Mouse (Mus musculus): Measurements from ENCODE around the gene Tmem186.
A peak's percentile ranks its signal among the peaks of the same experiment; 100 is the strongest.

Tmem186 gene

DNA sequence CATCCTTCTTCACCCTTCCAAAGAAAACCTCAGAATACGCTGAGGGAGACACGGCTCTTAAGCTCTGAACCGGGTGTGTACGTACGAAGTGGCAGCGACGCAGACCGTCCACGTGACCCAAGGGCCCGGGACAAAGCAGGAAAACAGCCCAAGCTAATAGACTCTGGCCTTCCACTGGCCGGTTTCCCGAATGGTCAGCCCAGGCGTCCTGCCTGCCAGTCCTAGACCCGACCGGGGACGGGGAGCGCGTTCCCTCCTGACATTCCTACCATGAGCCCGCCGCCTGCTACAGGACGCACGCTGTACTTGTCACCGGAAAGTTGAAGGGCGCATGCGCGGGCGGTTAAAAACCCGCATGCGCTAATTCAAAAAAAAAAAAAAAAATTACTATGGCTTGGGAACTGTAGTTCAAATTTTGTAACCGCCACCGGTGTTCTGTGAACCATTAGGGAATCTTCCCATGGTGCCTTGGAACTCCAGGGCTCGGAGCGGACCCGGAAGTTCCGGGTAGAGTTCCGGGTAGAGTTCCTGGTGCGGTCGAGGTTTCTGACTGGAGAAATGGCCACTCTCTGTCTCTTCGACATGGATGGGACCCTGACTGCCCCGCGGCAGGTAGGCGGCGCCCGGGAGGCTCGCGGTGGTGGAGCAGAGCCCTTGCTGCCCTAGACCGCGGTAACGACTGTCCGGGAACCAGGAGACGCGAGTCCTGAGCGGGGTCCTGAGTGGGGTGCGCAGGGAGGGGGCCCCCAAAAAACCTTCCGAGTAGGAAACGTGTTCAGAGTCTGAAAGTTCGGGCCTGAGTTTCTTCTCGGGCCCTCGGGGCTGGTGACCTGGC is at the start of gene Tmem186, which contains the start of gene Pmm2:
Gene Tmem186 (minus strand): TSS at position 496 of the 835 bp plus-strand sequence.
Gene Pmm2 (plus strand): TSS at position 458 of the 835 bp plus-strand sequence.
- peak; percentile 83 for DNase-seq

DNA sequence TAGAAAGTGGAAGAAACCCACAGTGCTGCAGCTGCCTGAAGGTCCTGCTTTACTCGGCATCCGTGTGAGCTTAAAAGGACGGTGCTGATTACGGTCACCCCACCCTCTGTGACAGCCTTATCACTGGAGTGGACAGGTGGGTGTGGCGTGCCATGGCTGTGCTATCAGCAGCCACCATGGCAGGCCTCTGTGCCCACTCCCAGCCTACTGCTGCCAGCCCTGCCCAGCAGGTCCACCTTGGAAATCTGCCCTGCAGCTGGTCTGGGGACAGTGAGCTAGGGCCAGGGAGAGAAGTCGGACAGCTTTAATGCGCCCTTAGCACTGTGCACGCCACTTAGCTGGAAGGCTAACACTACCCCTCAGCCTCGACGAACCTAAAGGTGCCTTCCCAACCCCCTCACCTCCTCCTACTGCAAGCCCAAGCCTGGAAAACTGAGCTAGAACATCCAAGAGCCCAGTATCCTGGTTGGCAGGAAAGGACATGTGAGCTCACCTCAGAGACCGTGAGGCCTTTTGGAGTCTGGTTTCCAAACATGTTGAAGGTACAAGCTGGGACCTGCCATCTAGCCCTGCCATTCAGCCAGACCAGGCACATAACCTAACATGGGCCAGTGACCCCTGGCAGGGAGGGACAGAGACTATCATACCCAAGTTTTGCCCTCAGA is 49.5 kb upstream of the Tmem186 start:
- DNase-seq: no peak

DNA sequence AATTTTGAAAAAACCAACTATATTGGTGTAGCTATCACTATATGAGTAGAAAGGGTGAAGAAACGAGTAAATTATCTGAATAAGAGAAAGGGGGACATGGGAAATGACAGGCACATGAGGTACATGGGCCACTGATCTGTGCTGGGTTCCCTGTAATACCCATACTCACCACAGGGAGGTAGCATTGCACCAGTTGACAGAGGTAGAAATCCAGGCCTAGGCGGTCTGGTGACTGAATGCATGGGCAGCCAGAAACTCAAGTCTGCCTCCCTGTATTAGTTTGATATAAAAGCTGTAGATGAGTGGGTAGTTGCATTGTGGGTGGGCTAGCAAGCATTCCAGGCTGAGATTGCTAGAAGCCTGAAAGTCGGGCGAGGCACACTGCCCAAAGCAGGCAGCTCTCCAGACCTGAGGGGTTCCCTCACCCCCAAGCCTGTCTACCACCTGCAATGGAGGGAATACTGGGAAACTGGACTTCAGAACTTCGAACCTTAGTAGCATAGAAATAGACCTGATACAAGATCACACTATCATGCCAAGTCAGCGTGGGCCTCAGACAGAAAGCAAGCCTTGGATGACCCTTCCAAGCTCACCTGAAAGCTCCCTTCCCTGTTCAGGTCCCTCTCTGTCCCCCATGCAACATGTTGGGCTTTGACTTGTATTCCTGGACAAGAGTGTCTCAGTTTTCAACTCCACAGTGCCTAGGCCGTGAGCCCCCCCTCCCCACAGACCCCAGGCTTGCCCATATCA is 48.8 kb upstream of the Tmem186 start:
- DNase-seq: peak; percentile 74

DNA sequence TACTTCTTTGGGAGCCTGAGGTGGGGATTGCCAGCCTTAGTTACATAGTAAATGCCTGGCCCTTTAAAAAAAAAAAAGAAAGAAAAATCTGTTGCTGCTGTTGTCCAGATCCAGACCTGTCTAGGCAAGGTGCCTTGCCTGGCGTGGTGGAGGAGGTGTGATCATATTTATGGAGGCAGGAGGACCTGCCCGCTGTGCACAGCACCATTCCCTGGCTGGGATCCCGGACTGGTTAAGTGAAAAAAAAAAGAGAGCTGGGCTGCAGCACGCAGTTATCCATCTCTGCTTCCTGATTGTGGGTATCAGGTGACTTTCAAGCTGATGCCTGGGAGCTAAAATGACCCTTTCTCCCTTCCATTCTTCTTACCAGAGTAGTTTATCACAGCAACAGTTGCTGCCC is 47.6 kb upstream of the Tmem186 start:
- peak; percentile 54 for DNase-seq

DNA sequence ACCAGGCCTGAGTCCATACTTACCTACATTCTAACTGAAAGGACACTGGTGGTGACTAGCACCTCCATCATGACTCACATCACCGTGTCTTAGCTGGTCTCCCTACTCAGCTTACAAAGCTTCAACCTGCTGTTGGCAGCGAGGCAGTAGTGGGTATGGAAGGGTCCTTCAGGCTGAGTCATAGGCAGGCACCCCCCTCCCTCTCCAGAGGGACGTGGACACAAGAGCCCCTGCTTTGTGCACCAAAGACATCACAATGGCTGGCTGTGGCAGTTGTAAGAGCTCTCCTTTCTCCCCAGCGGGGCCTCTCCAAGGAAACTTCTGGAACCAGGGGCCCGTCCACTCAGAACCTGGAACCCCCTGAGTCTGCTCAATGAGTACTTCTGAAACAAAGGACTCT is 43.0 kb upstream of the Tmem186 start, which contains the start of gene Gm5767:
Gene Gm5767 (plus strand): TSS at position 301 of the 400 bp plus-strand sequence.
- no peak for DNase-seq

DNA sequence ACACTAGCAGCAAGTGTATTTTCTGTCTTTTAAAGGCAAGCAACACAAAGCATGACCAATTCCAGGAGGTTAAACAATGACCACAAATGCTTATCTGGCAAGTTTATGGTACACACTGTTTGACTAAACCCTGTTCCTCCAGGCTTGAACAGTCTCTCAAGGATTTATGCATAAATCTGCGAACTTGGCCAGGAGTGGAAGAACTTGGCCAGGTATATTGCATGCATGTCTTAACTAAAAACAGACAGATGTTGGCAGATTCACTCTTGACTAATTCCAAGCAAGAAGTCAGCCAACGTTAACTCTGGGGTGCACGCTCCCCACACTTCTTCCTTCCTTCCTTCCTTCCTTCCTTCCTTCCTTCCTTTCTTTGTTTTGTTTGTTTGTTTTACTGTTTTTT is 42.3 kb upstream of the Tmem186 start:
- no peak for DNase-seq

DNA sequence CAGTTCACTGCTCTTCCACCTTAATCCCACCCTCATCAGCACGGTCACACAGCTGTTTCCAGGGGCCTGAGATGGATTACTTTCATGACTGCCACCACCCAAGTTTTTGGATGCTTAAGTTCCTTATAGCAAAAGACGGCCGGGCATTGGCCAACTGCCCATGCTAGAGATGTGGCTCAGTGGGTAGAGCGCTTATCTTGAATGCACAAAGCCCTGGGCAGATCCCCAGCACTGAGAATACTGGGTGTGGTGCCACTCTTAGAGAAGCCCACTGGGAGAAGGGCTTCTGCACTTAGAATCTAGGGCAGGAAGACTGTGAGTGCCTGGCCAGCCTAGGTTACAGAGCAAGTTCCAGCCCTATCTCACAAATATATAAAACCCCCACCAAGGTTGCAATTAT is 41.2 kb upstream of the Tmem186 start:
- DNase-seq: no peak

DNA sequence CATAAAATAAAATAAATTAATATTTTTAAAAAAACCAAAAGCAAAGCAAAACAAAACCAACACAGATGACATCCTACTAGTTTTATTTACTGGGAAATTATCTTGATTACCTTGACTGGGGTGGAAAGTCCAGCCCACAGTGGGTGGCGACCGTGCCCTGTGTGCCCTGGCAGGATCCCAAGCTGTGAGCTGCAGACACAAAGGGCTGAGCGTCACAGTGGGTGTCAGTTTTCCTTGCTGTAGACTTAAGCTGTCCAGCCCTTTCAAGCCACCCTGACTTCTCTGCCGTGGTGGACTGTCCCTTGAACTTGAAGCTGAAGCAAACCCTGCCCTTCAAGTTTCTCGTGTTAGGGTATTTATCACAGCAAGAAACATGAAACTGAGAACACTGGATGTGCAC is 40.5 kb upstream of the Tmem186 start:
- DNase-seq: no peak

DNA sequence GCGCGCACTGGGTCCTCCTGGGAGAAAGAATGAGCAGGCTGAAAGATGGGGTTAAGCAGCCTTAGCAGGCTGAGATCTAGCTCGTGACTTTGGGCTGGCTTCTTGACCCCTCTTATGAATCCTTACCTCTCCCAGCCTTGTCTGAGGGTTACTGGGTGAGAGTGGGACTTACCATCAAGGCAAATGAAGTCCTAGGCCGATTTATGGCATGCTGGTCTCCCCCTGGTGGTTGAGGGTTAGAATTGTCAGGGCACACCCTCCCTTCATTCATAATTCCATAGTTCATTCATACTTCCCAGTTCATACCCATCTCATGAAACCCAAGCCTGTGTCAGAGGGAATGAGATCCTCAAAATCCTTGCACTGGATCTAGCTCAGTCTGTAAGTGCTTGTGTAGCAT is 39.3 kb upstream of the Tmem186 start:
- no peak for DNase-seq

DNA sequence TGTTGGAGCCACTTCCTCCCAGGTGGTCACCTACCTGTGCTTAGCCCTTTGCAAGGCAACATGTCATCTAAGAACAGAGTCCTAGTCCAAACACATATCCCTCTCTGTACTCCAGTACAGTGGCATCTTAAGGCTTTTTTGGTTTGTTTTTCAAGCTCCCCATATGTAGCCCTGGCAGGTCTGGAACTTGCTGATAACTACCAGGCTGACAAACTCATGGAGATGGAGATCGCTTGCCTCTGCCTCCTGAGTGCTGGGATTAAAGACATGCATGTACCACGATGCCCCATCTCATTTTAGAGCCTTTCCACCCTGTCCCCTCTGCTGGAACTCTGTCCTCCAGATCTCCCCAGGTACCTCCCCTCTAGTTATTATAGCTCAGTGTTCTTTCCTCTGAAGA is 38.7 kb upstream of the Tmem186 start:
- no peak for DNase-seq

DNA sequence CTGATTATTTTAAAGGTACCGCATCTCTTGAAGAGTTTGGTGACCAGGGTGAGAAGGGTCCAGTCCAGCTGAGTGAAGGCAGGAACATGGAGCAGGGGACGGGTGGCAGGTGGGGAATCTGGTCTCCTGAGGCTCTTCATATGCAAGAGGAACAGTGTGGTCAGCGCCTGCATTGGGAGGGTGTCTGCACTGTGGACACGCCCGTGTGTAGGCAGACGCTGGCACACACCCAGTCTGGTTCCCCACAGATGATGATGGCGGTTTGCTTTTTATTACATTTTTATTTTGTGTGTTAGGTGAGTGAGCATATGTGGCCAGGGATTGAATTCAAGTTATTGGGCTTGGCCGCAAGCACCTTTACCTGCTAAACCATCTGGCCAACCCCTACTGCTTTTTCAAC is 38.0 kb upstream of the Tmem186 start:
- no peak for DNase-seq

DNA sequence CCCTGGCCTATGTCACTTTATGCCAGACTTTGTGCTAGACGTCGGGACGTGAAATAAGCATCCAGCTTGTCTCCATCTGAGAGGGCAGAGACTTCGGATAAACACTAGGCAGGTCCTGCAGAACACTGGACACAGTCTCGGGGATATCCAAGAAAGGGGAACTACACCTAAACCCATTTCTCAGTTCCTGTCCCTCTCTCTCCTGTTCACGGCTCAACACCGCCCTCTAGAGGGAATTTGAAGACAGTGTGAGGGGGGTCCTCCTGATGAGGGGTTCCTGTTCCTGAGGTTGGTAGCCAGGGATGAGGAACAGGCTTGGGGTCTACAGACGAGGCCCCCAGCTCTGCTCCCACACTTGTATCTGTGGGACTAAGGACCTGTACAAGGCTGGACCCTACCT is 36.7 kb upstream of the Tmem186 start:
- DNase-seq: no peak

DNA sequence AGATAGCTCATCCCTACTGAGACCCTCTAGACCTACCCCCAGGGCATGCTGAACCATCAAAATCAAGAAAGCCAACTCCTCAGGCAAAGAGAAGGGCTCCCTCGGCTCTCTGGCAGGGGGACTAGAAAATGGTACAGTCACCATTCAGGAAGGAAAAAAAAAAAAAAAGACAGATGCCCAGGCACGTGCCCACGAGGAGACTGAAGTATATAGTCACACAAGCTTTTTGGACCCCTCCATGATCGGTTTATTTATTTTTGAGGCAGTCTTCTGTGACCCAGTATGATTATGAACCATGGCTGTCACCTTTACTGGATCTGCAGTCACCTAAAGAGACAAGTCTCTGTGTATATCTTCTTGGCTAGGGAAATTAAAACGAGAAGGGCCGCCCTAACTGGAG is 35.8 kb upstream of the Tmem186 start:
- no peak for DNase-seq

DNA sequence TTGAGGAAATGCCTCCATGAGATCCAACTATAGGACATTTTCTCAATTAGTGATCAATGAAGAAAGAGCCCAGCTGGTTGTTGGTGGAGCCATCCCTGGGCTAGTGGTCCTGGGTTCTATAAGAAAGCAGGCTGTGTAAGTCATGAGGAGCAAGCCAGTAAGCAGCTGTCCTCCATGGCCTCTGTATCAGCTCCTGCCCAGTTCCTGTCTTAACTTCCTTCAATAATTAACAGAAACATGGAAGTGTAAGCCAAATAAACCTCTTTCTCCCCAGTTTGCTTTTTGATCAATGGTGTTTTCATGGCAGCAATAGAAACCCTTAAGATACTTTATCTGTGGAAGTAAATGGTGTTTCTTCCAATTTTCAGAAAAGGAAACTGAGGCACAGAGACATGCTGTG is 35.3 kb upstream of the Tmem186 start:
- DNase-seq: no peak

DNA sequence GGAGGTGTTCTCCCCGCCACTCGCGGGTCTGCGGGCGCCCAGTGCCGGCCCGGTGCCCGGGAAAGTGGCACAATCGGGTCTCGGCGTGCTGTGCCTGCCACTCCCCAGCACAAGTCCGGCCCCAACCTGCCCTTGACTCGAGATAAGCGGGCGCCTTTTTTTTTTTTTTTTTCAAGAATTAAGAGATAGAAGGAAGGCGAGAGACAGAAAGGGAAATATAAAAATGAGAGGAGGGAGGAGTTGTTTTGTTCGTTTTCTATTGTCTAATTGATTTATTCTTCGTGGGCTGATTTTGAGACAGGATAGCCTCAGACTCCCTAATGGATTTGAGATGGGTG is 34.8 kb upstream of the Tmem186 start:
- no peak for DNase-seq

DNA sequence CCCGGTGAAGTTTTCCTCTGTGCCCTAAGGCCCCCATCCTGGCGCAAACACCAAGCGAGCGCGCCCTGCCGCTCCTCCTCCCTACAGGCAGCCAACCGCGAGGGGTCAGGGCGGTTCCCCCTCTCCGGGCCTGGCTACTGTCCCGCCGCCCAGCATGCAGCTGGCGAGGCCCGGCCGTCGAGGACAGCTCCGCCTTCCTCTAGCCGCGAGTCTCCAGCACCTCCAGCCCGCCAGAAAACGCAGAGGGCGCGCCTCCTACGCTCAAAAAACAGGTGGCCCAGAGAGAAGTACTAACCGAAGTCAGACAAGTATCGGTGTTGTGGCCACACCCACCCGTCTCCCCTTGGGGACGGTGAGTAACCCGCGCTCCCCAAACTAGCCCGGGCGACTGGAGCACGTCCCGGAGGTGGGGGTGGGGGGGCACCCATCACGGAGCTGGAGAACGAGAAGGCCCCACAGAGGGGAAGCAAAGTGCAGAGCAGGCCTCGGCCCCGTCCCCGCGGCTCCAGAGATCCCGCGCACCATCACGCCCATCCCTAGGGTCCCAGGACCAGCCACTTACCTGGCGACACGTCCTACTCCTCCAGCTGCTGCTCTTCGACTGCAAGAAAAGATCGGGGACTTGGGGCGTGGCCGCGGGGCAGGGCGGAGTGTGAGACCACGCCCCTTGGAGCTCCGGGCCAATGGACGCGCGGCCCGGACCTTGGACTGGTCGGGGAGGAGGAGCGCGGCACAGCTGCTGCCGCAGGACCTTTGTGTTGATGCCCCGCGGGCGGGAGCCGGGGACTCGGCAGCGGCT is 34.2 kb upstream of the Tmem186 start, which contains the start of gene Carhsp1:
Gene Carhsp1 (minus strand): TSS at position 605 of the 799 bp plus-strand sequence.
- peak; percentile 42 for DNase-seq

DNA sequence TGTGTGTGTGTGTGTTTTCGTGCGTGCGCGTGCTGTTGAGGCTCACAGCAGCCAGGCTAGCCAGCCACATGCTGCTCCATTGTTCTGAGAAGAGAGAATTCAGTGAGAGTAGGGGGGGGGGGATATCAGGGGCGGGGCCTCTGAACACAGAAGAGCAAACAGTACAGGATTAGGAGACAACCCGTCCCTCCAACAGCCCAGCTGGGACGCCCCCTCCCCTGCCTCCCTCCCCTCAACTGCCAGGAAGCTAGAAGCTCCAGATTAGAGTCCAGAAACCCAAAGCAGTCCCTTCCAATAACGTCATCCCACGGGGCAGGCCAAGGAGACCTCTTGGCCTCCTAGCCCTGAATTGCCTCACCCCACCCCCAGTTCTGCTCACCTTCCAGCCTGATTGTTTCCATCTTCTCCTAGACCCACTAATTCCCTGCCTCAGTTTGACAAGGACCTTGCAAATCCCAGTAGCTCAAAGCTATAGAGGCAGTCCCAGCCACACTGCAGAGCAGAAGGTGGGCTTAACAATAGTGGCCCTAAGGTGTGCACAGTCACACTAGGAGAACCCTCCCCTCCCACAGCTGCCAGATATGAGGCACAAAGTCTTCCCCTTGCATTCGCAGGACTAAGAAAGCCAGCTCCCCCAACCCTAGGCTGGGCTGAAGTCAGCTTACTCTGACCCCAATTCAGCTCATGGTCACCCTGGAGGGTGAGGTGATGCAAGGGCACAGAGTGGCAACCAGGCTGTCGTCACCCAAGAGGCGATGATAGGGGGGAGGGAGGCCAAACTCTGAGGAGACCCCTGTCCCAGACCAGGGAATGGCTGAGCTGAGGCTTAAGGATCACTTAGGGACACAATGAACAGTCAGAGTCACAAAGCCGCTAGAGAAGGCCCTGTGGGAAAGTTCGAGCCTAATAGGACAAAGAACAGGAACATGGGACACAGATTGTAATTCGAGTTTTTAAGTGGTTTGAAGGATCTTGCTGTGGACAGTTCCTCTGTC is 32.8 kb upstream of the Tmem186 start:
- no peak for DNase-seq

DNA sequence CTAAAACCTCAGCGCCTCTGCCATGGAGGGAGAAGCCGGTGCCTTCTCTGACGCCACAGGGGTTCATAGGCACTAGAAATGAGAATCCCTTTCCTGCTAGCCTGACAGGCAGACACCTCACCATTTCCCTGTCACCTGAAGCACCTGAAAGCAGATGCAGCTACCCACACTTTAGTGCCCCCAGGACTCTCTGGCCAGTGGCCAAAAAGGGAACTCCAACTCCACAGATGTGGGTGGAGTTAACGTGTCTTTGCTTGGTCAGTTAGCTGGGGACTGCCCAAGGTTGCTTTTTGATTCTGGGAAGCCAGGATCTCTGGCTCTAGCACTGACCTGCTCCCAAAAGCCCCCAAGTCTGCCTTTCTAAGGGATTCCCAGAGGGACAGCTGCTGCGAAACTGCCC is 31.9 kb upstream of the Tmem186 start:
- no peak for DNase-seq

DNA sequence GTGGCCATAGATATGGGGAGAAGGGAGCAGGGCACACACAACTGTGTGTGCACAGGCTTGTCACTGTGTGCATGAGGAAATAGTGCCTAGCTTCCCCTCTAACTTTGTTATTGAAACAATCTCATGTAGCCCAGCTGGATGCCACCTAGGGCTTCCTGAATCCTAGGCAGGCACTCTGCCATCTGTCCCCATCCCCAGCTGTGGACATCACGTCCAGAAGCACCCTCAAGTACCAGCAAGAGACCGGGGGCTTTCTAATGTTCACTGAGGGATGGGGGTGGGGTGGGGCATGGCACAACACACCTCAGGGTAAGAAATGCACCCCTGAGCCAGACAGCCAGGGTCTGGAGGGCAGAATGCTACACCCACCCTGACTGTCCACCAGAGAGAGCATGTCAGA is 30.9 kb upstream of the Tmem186 start:
- DNase-seq: no peak

DNA sequence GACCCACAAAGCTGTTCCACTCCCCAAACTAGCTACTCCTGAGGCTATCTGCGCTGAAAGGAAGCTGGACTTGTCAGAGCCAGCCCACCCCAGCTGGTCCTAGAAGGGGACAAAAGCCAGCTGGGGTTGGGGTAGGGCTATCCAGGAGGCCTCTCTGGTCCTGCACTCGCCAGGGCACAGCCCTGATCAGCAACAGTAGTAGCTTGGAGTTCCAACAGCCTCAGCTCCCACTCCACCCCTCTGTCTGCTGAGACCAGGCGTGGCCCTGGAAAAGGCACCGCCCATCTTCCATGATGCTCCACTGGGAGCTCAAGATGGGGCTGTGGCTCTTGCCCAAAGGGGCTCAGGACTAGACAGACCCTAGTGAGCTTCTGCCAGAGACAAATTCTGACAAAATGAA is 30.3 kb upstream of the Tmem186 start:
- DNase-seq: no peak

DNA sequence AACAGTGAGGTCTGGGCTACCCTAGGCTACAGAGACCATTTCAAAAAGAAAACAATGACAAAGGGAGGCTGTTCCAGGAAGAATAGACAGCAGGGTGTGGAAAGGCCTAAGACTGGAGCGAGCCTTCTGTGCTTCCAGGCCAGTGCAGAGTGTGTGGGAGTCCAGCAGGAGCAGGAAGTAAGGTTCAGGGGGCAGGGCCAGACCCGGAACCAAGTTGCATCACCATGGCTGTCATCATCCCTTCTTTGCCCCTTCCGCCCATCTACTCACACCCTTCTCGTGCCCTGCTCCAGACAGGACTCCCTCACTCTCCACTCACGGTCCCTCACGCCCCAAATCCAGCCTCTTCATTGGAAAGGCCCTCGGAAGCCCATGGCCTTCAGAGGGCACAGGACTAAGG is 29.7 kb upstream of the Tmem186 start:
- DNase-seq: no peak

DNA sequence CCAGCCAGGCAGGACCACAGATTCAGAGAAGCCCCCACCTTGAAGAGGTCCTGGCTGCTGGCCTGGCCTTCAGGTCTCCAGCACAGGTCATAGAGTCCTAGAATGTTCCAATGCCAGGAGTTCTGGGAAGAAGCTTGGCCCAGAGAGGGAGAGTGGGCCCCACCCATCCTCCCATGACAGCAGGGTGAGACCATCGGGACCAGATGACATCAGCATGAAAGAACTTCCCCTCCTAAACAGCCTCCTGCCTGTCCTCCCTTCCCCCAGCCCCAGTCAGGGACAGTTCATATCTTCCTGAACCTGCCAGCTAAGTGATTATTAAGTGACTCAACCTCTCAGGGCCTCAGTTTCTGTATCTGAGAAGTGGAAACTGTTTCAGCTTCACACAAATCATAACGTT is 28.9 kb upstream of the Tmem186 start:
- no peak for DNase-seq
